Mouse (Mus musculus): ENCODE data around the gene Flot2. TPM values are rescaled to one million over a fixed set of nuclear protein-coding genes. Genes with fewer than 3 reads are reported as not detected.

Gene Flot2
- polyA plus RNA-seq, 1 experiment, result 36.6 TPM

GRCm38 (mm10) chr11:78066641-78067040 is 28.9 kb downstream of the Flot2 start:
- H3K4me3 ChIP-seq (ENCODE audit: control insufficient read depth, low read depth, low read length), result no peak overlapping the region
- no peaks in the 10 kb centered on the region for H3K36me3 ChIP-seq (ENCODE audit: control insufficient read depth, insufficient read depth, low read length)
- H3K27me3 ChIP-seq (ENCODE audit: control insufficient read depth, insufficient read depth, low read length), result no peaks in the 10 kb centered on the region
- TF ChIP-seq POLR2A (IDR thresholded peaks at IDR 0.05; ENCODE audit: control insufficient read depth, low read depth, low read length) (no peak), CTCF (IDR thresholded peaks at IDR 0.05; ENCODE audit: control insufficient read depth, insufficient read depth, insufficient replicate concordance, low read depth, low read length) (no peak)
- no peak overlapping the region for H3K27ac ChIP-seq (ENCODE audit: control insufficient read depth, insufficient read depth, low read depth, low read length)
- H3K4me1 ChIP-seq (ENCODE audit: control insufficient read depth, insufficient read depth, low read length), result no peaks in the 10 kb centered on the region

- H3K4me1 ChIP-seq (ENCODE audit: control insufficient read depth, insufficient read depth, low read length), result no peaks in the 10 kb centered on the region
- H3K27me3 ChIP-seq (ENCODE audit: control insufficient read depth, insufficient read depth, low read length), result no peaks in the 10 kb centered on the region
- H3K27ac ChIP-seq (ENCODE audit: control insufficient read depth, insufficient read depth, low read depth, low read length), result no peak overlapping the region
- H3K4me3 ChIP-seq (ENCODE audit: control insufficient read depth, low read depth, low read length), result no peak overlapping the region
- H3K36me3 ChIP-seq (ENCODE audit: control insufficient read depth, insufficient read depth, low read length), result no peaks in the 10 kb centered on the region
- no peak for TF ChIP-seq POLR2A (IDR thresholded peaks at IDR 0.05; ENCODE audit: control insufficient read depth, low read depth, low read length)
- TF ChIP-seq CTCF (IDR thresholded peaks at IDR 0.05; ENCODE audit: control insufficient read depth, insufficient read depth, insufficient replicate concordance, low read depth, low read length), result no peak
Observed at GRCm38 (mm10) chr11:78067566-78067965, 29.8 kb downstream of the Flot2 start.

- Histone ChIP-seq H3K27ac (ENCODE audit: control insufficient read depth, insufficient read depth, low read depth, low read length) (no peak overlapping the region), H3K27me3 (ENCODE audit: control insufficient read depth, insufficient read depth, low read length) (no peaks in the 10 kb centered on the region), H3K4me1 (ENCODE audit: control insufficient read depth, insufficient read depth, low read length) (no peaks in the 10 kb centered on the region), H3K4me3 (ENCODE audit: control insufficient read depth, low read depth, low read length) (no peak overlapping the region), H3K36me3 (ENCODE audit: control insufficient read depth, insufficient read depth, low read length) (no peaks in the 10 kb centered on the region; the same call in none of the 2 replicates)
- TF ChIP-seq CTCF (IDR thresholded peaks at IDR 0.05; ENCODE audit: control insufficient read depth, insufficient read depth, insufficient replicate concordance, low read depth, low read length), result no peak
- TF ChIP-seq POLR2A (IDR thresholded peaks at IDR 0.05; ENCODE audit: control insufficient read depth, low read depth, low read length), result no peak
Observed at GRCm38 (mm10) chr11:78069130-78069529, 31.4 kb downstream of the Flot2 start.

GRCm38 (mm10) chr11:78069646-78070045 is 31.9 kb downstream of the Flot2 start:
- no peak for TF ChIP-seq CTCF (IDR thresholded peaks at IDR 0.05; ENCODE audit: control insufficient read depth, insufficient read depth, insufficient replicate concordance, low read depth, low read length)
- TF ChIP-seq POLR2A (IDR thresholded peaks at IDR 0.05; ENCODE audit: control insufficient read depth, low read depth, low read length), result no peak
- Histone ChIP-seq H3K36me3 (ENCODE audit: control insufficient read depth, insufficient read depth, low read length) (peaks cover 2% of the 10 kb centered on the region), H3K27ac (ENCODE audit: control insufficient read depth, insufficient read depth, low read depth, low read length) (no peak overlapping the region), H3K27me3 (ENCODE audit: control insufficient read depth, insufficient read depth, low read length) (no peaks in the 10 kb centered on the region), H3K4me1 (ENCODE audit: control insufficient read depth, insufficient read depth, low read length) (no peaks in the 10 kb centered on the region), H3K4me3 (ENCODE audit: control insufficient read depth, low read depth, low read length) (no peak overlapping the region)

GRCm38 (mm10) chr11:78071938-78072337 is 34.2 kb downstream of the Flot2 start:
- H3K27me3 ChIP-seq (ENCODE audit: control insufficient read depth, insufficient read depth, low read length), result no peaks in the 10 kb centered on the region
- H3K4me3 ChIP-seq (ENCODE audit: control insufficient read depth, low read depth, low read length), result no peak overlapping the region
- no peak for TF ChIP-seq POLR2A (IDR thresholded peaks at IDR 0.05; ENCODE audit: control insufficient read depth, low read depth, low read length)
- TF ChIP-seq CTCF (IDR thresholded peaks at IDR 0.05; ENCODE audit: control insufficient read depth, insufficient read depth, insufficient replicate concordance, low read depth, low read length), result no peak
- H3K27ac ChIP-seq (ENCODE audit: control insufficient read depth, insufficient read depth, low read depth, low read length), result no peak overlapping the region
- no peaks in the 10 kb centered on the region for H3K4me1 ChIP-seq (ENCODE audit: control insufficient read depth, insufficient read depth, low read length)
- H3K36me3 ChIP-seq (ENCODE audit: control insufficient read depth, insufficient read depth, low read length), result peaks cover 2% of the 10 kb centered on the region

- no peaks in the 10 kb centered on the region for H3K27me3 ChIP-seq (ENCODE audit: control insufficient read depth, insufficient read depth, low read length)
- no peaks in the 10 kb centered on the region for H3K4me1 ChIP-seq (ENCODE audit: control insufficient read depth, insufficient read depth, low read length)
- H3K27ac ChIP-seq (ENCODE audit: control insufficient read depth, insufficient read depth, low read depth, low read length), result no peak overlapping the region
- TF ChIP-seq POLR2A (IDR thresholded peaks at IDR 0.05; ENCODE audit: control insufficient read depth, low read depth, low read length), result no peak
- TF ChIP-seq CTCF (IDR thresholded peaks at IDR 0.05; ENCODE audit: control insufficient read depth, insufficient read depth, insufficient replicate concordance, low read depth, low read length), result no peak
- no peak overlapping the region for H3K4me3 ChIP-seq (ENCODE audit: control insufficient read depth, low read depth, low read length)
- peaks cover 2% of the 10 kb centered on the region for H3K36me3 ChIP-seq (ENCODE audit: control insufficient read depth, insufficient read depth, low read length)
Observed at GRCm38 (mm10) chr11:78072425-78073130, 34.8 kb downstream of the Flot2 start.

GRCm38 (mm10) chr11:78073577-78074276 is 36.0 kb downstream of the Flot2 start:
- Histone ChIP-seq H3K36me3 (ENCODE audit: control insufficient read depth, insufficient read depth, low read length) (peaks cover 3% of the 10 kb centered on the region), H3K27ac (ENCODE audit: control insufficient read depth, insufficient read depth, low read depth, low read length) (no peak overlapping the region), H3K4me1 (ENCODE audit: control insufficient read depth, insufficient read depth, low read length) (no peaks in the 10 kb centered on the region), H3K27me3 (ENCODE audit: control insufficient read depth, insufficient read depth, low read length) (no peaks in the 10 kb centered on the region), H3K4me3 (ENCODE audit: control insufficient read depth, low read depth, low read length) (no peak overlapping the region)
- TF ChIP-seq POLR2A (IDR thresholded peaks at IDR 0.05; ENCODE audit: control insufficient read depth, low read depth, low read length) (no peak), CTCF (IDR thresholded peaks at IDR 0.05; ENCODE audit: control insufficient read depth, insufficient read depth, insufficient replicate concordance, low read depth, low read length) (no peak)

All from testis, adult 2 months (tissue).